Mouse (Mus musculus) heart, adult 9 months (tissue): ENCODE measurements around the gene Psma1.

ENCODE experiments used
- DNase-seq, 2 experiments: peaks; one replicate each; pipeline ENCODE4 v3.0.0; 2022; ENCODE audit warnings: low spot score in 2 of 2

Gene Psma1

DNA sequence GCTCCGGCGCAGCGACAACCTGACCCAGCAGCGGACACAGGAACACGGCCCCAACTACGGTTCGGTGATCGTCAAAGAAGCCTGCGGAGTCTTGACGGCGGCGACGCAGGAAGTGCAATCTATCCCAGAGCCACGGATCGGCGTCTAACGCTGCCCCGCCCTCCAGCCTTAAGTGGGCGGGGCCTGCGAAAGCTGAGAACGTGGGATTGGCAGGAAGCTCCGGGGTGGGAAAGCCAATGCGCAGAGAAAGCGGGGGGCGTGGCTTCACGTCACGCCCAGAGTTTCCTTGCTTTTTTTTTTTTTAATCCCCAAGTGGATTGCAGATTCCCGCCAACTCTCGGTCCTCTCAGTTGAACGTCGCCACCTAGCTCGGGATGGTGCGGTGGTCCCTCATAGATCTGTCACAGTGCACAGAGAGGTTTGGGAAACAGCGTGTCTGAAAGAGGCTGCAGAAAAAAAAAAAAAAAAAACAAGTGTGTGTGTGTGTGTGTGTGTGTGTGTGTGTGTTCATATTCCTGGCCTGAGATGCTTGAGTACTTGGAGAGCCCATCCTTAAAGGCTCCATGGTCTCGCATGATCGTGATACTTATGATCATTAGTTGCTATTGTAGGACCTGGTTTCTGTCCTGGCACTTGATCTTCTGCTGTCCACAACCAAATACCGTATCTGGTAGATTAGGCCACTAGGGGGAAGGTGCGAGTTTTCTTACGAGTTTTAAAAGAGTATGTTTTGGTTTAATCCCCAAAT lies at the start of gene Psma1:
Gene Psma1 (minus strand): TSS at position 114 of the 748 bp plus-strand sequence.
- peak; percentile 93 to 96 for DNase-seq

- no peak for DNase-seq
Measured at GRCm38 (mm10) chr7:114323527-114323926, 47.6 kb upstream of the Psma1 start.

DNA sequence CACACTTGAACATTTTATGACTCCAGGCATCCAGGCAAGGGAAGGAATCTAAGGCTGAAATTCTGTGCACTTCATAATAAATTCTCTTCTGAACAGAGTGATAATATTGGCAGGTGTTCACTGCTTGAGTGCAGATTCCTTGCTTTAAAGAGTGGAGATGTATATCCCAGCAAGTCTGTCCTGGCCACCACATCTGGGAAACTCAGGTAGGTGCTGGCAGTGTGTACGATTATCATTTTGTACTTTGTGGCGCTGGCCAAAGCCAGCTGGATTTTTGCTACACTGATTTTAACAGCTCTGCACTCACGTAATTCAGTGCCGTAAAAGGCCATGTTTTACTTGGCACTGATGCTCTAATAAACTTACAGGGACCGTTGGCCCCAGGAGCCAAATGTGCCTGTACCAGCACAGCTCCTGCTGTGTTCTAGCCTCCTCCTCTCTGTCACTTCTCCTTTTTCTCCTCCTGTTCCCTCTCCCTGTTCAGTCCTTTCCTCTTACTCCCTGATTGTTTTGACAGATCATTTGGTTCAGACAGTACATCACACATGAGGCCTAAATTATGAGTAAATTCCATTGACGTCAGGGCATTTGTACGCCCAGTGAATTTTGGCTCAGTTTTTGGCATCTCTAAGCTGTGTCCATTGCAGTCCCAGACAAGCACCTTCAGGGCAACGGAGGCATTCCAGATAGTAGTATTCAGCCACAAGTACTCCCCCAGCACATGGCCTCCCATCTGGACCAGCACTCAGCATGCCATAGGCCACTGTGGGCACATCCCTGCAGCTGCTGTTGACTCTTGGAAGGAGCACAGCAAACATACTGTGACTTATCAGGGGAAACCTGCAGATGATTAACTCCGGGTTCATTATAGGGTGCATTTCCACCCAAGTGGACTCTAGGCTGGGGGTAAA lies 46.9 kb upstream of the Psma1 start:
- DNase-seq = peak; percentile 41 to 62

GRCm38 (mm10) chr7:114321694-114322372 lies 45.9 kb upstream of the Psma1 start:
- DNase-seq = peak in 1 of 2 experiments; percentile 35

DNA sequence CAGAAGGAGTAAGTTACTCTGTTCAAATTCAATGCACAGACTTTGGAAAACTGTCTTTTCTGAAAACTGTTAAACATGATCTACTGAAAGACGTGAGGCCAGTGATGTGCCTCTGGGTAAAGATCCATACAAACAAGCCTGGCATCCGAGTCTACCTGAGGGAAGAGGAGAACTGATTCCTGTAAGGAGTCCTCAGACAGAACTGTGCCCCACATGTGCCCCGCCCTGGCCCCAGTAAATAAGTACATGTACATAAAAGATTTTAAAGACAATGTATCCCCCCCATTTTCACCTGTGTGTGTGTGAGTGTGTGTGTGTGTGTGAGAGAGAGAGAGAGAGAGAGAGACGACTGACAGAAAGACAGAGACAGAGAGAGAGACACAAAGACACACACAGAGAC lies 42.0 kb upstream of the Psma1 start:
- no peak for DNase-seq

GRCm38 (mm10) chr7:114317389-114317792 lies 41.5 kb upstream of the Psma1 start:
- peak; percentile 73 to 84 for DNase-seq

- DNase-seq = no peak
Measured at GRCm38 (mm10) chr7:114316361-114316871, 40.5 kb upstream of the Psma1 start.

DNA sequence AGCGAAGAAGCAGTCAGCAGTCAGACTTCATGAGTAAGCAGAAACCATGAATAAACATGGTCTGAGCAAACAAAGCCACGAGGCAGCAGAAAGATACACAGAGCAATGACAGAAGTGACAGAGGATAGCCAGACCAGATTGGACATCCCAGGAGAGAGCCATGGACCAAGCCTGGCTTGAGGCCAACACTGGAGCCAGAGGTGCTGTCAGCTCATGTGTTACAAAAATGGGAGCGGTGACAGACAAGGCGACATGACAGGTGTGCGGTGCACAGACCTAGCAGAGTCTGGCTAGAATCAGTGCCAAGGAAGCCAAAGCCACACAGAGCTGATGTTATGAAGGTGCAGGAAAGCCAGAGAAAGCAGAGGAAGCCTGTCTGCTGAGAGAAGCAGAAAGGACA lies 35.3 kb upstream of the Psma1 start:
- DNase-seq = no peak

DNA sequence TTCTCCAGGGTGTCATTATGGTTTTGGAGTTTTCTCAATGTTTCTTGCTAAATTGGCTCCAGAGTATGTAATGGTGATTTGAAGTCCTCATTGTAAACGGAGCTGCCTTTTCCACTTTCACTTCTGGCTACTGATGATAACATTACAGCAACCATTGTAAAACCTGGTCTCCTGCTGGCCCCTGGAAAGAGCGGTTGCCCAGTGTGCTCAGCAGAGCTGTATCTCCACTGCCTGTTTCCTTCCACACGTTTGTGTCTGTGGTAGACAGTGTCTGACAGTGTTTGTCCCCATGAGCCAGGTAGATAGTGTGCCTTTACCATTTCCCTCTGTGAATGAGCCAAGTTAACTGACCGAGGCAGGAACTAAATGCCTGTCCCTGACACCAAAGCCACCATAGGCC lies 33.1 kb upstream of the Psma1 start:
- no peak for DNase-seq

GRCm38 (mm10) chr7:114301293-114301782 lies 25.4 kb upstream of the Psma1 start:
- peak in 1 of 2 experiments; percentile 35 for DNase-seq

- no peak for DNase-seq
Measured at GRCm38 (mm10) chr7:114300782-114301181, 24.9 kb upstream of the Psma1 start.

DNA sequence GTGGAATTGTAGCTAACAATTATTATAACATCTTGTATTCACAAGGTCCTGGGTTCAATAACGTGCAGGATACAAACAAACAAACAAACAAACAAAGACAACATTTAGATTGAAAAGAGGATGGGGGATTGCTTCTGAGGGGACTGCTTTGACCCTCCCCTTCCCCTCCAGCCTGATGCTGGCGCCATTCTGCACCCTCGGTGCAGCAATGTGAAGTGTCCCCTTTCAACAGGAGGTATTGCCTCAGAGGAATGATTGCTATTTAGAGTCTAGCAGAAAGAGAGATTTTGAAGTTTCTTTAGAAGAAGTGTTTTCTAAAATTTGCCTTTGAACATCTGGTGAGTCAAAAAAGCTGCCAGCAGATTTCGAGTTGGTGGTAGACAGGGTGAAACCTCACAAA lies 23.3 kb upstream of the Psma1 start:
- DNase-seq = no peak

- no peak for DNase-seq
Measured at GRCm38 (mm10) chr7:114294698-114295097, 18.8 kb upstream of the Psma1 start.

- DNase-seq = peak in 1 of 2 experiments; percentile 36
Measured at GRCm38 (mm10) chr7:114293903-114294302, 18.0 kb upstream of the Psma1 start.

DNA sequence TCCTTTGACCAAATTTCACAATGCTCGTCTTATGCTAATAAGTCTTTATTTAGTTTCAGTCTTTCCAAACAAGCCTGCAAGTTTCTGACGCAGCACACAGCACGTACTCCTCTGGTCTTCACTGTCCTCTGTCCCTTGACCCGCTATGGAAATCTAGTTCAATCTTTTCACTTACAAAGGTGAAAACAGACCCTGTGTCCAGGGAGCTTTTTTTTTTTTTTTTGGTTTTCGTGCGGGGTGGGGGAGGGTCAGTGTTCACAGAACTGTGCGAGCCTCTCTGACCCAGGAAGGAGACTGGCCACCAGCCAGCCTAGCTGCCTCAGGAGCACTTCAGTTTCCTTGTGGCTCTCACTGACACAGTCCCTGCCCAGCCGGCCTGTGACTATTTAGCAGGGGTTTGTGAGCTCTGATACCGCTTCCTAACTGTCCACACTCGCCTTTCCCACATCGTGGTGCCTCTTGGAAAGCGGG lies 16.6 kb upstream of the Psma1 start:
- peak; percentile 75 to 81 for DNase-seq

DNA sequence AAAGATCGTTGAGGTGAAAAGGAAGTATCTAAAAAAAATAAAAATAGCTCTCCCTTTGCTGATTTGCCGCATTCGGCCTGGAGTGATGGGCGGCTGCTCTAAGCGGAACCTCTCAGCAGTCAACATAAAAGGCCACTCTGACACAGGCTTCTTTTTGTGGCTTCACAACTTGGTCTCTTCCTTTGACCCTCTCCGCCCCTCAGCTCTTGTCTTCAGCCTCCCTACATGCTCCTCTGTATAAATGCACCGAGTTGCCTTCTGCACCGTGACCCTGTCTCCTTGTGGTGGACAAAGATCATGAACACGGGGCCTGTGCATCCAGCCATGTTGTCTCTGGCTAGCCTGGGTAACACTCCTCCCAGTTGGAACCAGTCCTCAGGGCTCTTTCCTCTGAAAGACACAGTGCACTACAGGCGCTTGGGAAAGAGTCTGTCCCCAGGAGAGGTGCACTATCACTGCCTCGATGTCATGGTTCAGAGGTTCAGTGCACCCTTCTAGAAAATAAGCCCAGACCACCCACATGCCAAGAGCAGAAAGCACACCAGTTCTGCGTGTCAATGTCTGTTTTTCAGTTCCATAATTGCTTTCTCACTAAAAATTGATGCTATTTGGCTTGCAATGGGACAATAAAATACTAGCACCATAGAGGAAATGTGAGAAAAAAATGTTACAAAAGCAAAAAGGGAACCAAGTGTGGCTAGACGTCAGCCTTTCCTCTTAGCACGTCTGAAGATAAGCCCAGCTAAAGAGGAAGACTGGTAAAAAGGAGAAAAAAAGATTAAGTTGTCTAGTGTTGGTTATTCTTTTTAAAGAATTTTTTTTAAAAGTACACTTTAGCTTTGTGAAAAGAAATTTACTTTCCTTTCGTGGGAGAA lies 15.8 kb upstream of the Psma1 start:
- DNase-seq = peak; percentile 46 to 47

DNA sequence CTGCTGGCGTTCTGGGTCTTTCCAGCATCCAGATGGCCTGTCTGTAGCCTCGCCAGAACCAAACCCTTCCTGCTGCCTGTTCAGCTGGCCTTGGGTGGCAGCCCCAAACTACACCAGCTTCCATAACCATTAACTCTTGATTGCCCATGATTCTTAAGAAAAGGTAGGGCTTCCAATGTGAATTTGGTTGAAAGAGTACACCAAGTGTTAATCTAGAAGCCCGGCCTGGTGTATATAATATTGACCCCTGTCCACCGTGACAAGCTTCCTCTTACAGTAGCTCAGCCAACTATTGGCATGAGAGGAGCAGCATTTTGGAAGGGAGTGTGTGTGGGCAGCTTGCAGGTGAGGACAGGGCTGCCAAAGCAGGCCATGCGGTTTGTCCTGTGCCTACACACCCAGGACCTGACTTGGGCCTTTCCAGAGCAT lies 14.2 kb upstream of the Psma1 start:
- no peak for DNase-seq

- no peak for DNase-seq
Measured at GRCm38 (mm10) chr7:114284296-114284910, 8.5 kb upstream of the Psma1 start.

- no peak for DNase-seq
Measured at GRCm38 (mm10) chr7:114283006-114283405, 7.1 kb upstream of the Psma1 start.

DNA sequence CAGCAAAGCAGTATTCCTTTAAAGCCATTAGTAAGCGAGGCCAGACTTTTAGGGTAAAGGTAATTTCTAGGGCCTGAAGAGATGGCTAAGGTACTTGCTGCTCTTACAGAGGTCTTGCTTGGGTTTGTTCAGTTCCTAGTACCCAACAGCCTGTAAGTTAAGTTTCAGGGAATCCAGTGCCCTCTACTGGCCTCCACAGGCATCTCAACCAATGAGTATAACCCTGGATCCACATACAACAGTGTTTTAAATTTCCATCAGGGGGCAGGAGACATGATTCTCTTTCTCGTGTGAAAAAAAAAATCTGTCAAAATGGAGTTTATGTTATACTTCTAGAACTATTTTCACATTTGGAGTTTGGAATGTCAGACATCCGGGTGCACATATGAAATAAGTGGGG lies 5.8 kb upstream of the Psma1 start:
- DNase-seq = no peak
